Mouse (Mus musculus): ENCODE measurements around the gene Pde4a.

Pde4a gene

GRCm38 (mm10) chr9:21165041-21165951, at the start of gene Pde4a:
Pde4a (plus strand) TSS chr9:21165714.
- peak; percentile 35 for DNase-seq

GRCm38 (mm10) chr9:21117073-21117472, 48.4 kb upstream of the Pde4a start:
- DNase-seq, result no peak

GRCm38 (mm10) chr9:21121483-21121882, 44.0 kb upstream of the Pde4a start:
- no peak for DNase-seq

- DNase-seq, result no peak
Measured at GRCm38 (mm10) chr9:21124837-21125236, 40.7 kb upstream of the Pde4a start.

- DNase-seq, result no peak
Measured at GRCm38 (mm10) chr9:21125502-21126258, 39.8 kb upstream of the Pde4a start.

GRCm38 (mm10) chr9:21126259-21126627, 39.3 kb upstream of the Pde4a start:
- peak; percentile 37 for DNase-seq

GRCm38 (mm10) chr9:21131059-21131956, 34.2 kb upstream of the Pde4a start, which contains the start of gene Tyk2:
Tyk2 (minus strand) TSS chr9:21131243.
- peak; percentile 98 for DNase-seq

- peak; percentile 48 for DNase-seq
Measured at GRCm38 (mm10) chr9:21132102-21132775, 33.3 kb upstream of the Pde4a start.

GRCm38 (mm10) chr9:21133064-21133707, 32.3 kb upstream of the Pde4a start:
- DNase-seq, result no peak

GRCm38 (mm10) chr9:21134595-21135328, 30.8 kb upstream of the Pde4a start:
- peak; percentile 87 for DNase-seq

GRCm38 (mm10) chr9:21135329-21135890, 30.1 kb upstream of the Pde4a start:
- no peak for DNase-seq

- no peak for DNase-seq
Measured at GRCm38 (mm10) chr9:21135941-21136381, 29.6 kb upstream of the Pde4a start.

- peak; percentile 65 for DNase-seq
Measured at GRCm38 (mm10) chr9:21136401-21136800, 29.1 kb upstream of the Pde4a start.

GRCm38 (mm10) chr9:21137229-21137628, 28.3 kb upstream of the Pde4a start:
- DNase-seq, result peak; percentile 89

GRCm38 (mm10) chr9:21138386-21138785, 27.1 kb upstream of the Pde4a start:
- no peak for DNase-seq

- DNase-seq, result no peak
Measured at GRCm38 (mm10) chr9:21141922-21142321, 23.6 kb upstream of the Pde4a start.

- no peak for DNase-seq
Measured at GRCm38 (mm10) chr9:21144361-21144760, 21.2 kb upstream of the Pde4a start.

- no peak for DNase-seq
Measured at GRCm38 (mm10) chr9:21145431-21145830, 20.1 kb upstream of the Pde4a start.

GRCm38 (mm10) chr9:21146722-21147121, 18.8 kb upstream of the Pde4a start:
- peak; percentile 61 for DNase-seq

- DNase-seq, result no peak
Measured at GRCm38 (mm10) chr9:21148427-21148826, 17.1 kb upstream of the Pde4a start.
